Mouse (Mus musculus): Measurements from ENCODE around the gene Atp6v0b.
A peak's percentile ranks its signal among the peaks of the same experiment; 100 is the strongest.

Atp6v0b gene

DNA sequence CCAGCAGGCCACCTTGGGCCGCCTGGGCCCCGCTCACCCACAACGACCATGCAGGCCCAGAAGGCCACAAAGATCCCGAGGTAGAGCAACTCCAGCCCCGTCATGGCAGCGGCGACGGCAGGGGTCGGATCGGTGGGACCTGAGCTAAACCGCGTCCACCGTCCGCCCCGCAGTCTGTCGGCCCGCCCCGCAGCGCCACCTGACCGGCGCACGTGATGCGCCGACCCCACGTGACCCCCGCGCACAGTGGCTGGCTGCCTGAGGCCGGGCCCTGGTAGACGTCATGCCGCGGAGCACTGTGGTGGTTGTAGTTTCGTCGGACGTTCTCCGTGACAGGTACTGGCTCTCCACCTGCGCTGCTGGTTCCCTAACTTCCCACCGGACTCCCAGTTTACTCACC is at the start of gene Atp6v0b:
Gene Atp6v0b (minus strand): TSS at position 201 of the 400 bp plus-strand sequence.
- peak; percentile 95 for DNase-seq (ENCODE audit: low spot score)

DNA sequence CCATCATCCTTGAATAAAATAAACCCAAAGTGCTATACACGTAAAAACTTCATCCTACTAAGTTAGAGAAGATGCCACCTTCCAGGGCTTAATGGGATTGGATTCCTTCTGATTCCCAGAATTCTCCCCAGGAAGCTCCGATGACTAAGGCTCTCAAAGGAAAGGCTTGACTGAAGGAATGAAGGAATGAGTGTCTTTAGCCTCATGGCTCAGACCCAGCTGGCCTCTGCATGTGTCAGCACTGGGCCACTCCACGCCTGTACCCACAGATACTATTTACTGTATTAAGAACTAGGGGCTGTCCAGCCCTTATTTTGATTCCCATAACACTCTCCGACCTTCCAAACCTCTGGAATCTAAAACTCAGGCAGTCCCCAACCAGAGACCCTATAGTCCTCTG is 46.9 kb upstream of the Atp6v0b start:
- no peak for DNase-seq (ENCODE audit: low spot score)

DNA sequence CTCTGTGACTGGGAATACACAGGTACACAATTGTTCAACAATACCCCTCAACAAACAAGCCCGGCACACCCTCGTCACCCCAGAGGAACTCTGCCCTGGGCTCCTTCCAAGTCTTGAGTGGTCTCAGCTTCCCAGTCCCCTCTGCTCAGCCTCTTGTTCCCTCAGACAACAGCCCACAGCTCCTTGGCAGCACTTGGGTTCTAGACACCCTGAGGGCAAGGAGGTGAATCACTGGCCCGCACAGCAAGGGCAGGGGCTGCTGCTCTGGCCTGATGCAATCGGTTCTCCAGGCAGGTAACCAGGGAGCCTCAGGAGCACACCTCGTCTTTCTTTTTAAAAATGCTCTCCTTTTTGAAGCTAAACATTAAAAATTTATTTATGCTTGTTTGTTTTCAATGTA is 46.1 kb upstream of the Atp6v0b start:
- DNase-seq (ENCODE audit: low spot score), result peak; percentile 41

DNA sequence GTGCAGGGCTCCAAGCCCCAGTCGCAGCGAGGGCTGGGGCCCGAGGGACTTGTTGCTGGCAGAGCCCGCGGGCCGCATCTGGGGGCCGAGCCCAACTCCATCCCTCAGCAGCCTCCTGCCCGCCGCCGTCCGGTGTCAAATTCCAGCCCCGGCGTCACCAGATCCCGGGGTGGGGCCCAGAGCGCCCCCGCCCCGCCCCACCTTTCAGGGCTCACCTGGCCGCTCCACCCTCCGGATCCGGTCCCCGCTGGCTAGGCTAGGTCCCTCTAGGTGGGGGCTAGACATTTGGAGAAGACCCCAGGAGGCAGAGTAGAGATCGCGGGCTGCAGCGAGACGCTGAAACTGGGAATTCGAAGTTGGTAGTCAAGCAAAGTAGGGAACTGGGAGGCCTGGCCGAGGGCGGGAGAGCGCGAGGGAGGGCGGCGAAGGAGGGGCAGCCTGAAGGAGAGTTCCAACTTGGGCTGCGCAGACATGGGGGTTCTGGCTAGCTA is 42.3 kb upstream of the Atp6v0b start, which contains the start of gene Artn:
Gene Artn (minus strand): TSS at position 373 of the 491 bp plus-strand sequence.
- DNase-seq (ENCODE audit: low spot score), result peak; percentile 51

DNA sequence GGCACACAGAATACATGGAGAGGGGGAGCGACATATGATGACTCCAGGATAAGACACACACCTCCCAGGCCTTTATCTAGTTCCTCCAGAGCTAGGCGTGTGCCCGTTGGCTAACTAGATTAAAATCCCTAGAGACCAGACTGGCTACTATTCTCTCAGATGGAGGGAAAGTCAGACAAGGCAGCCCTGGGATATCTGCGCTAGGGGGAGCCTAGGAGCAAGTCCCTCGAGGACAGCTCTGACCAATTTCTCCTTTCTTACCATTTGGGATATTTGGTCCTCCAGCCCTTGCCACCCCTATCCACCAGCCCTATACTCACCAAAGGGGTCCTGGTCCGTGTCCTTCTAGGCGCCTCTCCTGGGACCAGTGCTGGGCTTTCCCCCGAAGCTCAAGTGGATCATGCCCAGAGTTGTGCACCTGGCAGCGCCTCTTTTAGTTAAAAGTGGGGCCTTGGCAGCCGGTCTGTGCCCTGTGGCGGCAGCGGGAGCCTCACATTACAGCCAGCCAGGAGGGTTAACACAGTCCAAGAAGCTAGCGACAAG is 41.6 kb upstream of the Atp6v0b start:
- DNase-seq (ENCODE audit: low spot score), result peak; percentile 58

DNA sequence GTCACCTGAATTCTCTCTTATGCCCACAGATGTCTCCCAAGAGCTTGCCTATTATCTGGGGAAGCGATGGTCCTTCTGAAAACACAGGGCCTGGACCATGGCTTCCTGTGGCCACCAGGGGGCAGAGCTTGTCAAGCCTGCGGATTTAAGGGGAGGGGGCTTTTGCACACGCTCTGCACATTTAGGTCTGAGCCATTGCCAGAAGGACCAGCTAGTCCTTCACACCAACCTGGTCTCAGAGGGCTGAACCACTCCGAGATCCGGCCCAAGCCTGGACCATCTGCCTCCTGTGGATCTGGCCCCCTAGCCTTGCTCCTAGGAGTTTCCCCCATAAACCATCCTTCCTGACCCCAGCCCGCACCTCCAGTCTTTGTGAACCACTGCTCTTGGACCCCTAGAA is 41.1 kb upstream of the Atp6v0b start:
- DNase-seq (ENCODE audit: low spot score), result no peak

DNA sequence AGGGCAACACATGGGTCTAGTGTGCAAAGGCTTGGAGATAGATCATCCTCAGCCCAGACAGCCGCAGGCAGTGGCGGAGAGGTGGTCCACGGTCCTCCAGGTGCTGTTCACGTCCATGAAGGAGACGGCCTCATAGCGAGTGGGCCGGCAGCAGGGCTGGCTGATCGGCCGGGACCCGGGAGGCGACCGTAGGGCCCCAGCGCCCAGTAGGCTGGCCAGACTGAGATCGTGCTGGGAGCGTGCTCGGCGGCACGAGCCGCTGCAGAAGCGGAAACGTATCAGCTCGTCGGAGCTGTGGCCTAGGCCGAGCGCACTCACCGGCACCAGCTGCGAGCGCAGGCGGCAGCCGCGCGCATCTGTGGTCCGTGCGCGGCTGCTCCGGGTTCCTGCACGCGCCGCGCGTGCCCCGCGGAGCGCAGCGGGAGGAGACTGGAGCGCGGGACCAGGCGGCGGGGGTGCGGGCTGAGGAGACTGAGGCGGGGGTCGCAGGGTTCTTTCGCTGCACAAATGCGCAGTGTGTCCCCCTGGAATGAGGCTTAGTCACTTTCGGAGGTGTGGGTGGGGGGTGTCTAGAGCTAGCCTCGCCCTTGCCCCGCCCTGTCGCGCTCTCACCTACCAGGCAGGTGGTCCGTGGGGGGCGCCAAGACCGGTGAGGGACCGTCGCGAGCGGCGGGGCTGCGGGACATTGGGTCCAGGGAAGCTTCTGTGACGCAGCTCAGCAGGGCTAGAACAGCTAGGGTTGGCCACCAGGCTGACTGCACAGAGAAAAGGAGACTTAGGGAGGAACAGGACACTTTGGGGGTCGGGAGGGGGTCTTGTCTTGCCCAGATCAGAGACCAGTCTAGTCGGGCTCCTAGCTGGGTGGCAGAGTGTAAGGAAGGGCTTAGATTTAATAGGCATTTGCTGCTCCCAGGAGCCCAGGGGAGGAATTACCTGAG is 39.7 kb upstream of the Atp6v0b start:
- DNase-seq (ENCODE audit: low spot score), result no peak

DNA sequence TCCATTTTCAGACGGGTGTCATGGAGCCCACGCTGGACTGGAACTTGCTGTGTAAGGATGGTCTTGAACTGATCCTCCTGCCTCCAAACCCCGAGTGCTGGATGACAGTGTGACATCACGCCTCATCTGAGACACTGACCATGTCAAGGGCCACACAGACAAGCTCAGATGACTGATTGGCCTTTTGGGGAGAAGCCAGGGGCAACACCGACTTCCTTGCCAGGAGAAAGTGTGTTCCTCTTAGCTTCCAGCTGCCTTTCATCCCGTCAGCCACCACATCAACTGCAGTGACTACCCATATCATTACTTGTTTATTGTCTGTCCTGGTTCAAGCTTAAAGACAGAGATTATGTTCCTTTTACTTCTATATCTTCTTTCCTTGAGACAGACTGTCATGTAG is 37.8 kb upstream of the Atp6v0b start:
- DNase-seq (ENCODE audit: low spot score), result no peak

DNA sequence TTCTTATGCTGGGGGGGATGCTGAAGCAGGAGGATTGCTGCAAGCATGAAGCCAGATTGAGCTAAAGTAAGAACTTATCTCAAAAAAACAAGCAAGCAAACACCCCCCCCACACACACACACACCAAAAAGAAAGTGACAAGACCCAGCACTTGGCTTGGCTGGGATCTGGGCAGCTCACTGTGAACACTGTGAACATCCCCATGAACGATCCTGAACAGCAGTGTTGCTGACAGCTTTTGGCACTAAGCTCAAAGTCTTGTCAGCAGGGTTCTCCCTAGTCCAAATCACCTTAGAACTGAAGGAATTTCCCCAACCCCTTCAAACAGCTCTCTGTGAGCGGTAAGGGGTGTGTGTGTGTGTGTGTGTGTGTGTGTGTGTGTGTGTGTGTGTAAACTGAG is 36.3 kb upstream of the Atp6v0b start:
- DNase-seq (ENCODE audit: low spot score), result no peak

DNA sequence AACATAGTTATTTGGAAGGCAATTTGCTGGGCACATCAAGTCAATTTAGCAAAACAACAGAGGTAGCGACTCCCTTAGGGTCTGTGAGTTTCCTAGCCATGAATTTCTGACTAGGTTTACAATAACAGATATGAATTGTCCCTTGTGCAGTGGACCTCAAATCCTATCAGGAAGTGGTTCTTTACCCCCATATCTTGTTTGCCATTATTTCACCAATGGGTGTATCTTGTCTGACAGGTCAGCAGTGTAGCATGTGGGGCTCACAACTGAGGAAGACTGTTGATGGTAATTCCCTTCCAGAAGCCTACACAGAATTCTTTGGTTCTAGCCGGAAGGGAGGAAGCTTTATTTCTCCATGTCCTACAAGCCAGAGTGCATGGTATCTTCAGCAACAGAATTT is 34.2 kb upstream of the Atp6v0b start:
- no peak for DNase-seq (ENCODE audit: low spot score)

DNA sequence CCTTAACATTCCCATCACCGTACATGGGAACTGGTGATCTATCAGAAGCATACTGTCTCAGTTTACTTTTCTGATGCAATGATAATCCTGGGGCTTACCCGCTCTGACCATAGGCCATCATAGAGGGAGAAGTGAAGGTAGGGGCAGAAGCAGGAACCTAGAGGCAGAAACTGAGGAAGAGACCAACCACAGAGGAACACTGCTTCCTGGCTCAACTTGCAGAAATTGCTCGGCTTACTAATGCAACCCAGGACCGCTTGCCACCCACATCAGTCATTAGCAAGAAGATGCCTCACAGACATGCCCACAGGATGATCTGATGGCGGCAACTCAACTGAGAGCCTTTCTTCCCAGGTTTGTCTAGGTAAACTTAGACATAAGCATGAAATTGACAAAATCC is 31.6 kb upstream of the Atp6v0b start:
- no peak for DNase-seq (ENCODE audit: low spot score)

DNA sequence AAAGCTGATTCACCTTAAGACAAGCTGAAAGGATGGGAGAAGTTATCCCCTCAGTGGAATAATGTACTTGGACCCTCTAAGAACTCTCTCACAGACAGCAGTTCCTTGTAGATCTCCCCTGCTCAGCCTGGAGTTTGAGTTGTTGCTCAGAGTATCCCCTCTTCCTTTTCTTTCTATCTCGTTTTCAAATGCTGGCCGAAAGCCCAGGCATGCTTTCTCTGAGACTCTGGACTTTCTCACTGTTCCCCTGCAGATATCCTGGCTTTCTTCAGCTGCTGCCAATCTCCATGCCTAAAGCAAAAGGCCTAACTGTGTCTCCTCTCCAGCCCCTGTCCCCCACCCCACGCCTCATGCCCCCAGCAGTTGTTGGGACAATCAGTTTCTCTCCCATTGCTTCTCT is 31.1 kb upstream of the Atp6v0b start:
- no peak for DNase-seq (ENCODE audit: low spot score)

DNA sequence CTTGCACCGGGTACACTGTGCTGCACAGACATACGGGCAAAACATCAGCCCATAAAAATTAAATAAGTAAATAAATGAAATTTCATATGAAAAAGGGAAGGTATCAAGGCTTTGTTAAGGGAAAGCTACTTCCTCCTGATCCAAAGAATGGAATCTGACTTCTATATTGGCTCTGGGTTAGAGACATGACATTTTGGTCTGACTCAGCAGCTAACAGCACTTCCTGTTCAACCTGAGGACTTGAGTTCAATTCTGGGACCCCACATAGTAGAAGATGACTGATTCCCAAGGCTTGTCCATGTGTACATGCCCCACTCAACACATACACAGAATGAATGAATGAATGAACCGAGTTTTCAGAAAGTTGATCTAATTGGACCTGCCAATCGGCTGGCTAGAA is 30.7 kb upstream of the Atp6v0b start:
- no peak for DNase-seq (ENCODE audit: low spot score)

DNA sequence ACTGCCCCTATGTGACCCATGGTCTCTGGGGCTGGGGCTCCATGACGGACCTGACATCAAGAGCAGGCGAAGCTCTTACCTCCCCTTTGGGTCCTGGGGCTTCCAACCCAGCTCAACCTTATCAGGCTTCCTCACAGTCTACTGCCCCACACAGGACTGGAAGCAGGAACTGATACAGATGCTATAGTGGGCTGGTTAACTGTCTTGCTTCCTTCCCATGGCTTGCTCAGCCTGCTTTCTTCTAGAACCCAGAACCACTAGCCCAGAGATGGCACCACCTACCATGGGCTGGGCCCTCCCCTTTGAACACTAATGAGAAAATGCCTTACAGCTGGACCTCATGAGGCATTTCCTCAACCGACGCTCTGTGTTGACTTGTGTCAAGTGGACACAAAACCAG is 30.3 kb upstream of the Atp6v0b start:
- no peak for DNase-seq (ENCODE audit: low spot score)

DNA sequence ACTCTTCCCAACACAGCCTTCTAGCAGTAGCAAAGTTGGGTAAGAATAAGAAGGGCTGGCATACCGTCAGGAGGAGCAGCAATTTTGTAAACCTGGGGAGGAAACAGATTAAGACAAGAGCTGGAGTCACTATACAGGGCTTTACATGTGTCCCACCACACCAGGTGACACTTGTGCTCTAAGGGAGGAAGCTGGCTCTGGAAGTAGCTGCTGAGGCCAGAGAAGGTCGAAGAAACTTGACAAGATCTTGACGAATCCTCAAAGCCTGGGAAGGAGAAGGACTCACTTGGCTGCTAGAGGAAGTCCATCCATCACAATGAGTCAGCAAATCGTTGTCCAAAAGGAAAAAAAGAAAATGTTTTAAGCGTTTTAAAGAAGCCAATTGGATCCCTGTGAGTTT is 29.3 kb upstream of the Atp6v0b start:
- no peak for DNase-seq (ENCODE audit: low spot score)

DNA sequence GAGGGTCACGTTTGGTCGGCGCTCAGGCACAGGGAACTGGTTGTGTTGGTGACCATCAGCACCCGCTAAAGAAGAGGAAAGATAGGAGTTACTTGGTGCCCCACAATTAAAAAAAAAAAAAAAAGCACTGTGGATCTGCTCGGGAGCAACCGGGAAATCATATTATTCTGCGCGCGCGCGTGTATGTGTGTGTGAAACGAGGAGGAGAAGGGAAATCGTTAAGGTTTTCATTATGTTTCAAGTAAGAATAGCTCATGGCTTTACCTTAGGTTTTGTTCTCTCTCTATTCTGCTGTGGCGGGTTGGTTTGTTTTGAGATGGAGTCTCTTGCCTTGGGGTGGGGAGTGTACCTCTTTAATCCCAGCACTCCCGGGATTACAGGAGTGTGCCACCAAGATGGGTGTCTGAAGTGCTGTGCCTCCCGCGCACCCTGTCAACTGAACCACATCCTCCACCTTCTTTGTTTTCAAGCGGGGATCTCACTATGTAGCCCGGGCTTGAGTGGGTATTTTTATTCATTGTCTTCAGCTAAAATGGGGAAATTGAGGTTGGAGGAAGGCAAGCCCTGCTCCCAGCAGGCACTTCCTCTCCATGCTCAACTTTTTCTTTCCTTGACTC is 28.5 kb upstream of the Atp6v0b start:
- DNase-seq (ENCODE audit: low spot score), result no peak

DNA sequence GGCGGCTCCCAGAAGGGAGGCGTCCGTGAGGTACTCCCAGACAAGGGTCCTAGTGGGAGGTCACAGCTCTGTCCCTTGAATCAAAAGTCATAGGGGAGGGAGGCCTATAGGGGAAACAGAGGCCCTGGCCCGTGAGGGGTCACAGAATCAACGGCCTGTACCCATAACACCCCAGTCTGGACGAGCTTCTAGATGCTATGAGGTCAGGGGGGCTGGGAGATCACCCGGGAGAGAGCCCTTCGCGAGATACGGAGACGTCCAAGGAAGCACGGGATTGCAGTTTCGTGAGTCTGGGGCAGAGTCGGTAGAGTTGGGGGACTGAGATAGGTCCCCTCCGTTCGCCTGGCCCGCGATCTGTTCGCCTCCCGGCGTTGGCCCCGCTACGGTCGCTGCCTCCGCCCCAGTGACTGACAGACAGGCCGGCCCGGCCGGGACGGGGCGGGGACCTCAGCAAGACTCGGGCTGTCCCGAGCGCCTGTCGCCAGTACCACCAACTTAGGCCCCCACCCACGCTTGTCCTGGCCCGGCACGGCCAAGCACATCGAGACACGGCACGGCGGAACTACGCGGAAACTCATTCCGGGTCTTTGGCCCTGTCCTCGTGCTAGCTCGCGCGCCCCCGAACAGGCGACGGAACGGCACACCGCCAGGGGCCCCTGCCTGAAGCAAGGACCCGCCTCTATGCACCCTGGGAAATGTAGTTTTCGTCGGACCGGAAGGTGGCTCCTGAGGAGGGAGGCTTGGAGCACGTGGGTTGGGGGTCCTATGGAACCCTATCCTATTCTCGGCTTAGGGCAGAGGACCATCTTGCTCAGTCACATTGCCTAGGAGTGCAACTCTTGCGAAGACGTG is 27.7 kb upstream of the Atp6v0b start, which contains the start of gene Ipo13:
Gene Ipo13 (minus strand): TSS at position 409 of the 852 bp plus-strand sequence.
- peak; percentile 93 for DNase-seq (ENCODE audit: low spot score)

DNA sequence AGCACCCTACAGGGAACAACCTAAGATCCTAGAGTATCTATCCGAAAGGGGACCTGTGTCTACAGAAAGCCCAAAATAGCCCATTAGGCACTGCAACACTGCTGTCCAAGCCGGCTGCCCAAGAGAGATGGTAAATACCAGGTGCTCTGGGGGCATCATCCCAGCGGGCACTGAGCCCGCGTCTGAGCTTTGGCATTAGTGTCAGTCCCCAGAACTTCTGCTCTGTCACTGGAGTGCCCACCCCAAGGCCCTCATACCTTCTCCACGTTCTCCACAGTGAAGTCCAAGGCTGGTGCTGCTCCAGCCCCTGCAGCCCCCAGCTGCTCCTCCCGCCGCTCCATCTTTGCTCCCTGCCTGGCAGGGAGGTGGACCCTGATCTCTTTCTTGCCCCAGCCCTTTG is 26.9 kb upstream of the Atp6v0b start:
- no peak for DNase-seq (ENCODE audit: low spot score)

DNA sequence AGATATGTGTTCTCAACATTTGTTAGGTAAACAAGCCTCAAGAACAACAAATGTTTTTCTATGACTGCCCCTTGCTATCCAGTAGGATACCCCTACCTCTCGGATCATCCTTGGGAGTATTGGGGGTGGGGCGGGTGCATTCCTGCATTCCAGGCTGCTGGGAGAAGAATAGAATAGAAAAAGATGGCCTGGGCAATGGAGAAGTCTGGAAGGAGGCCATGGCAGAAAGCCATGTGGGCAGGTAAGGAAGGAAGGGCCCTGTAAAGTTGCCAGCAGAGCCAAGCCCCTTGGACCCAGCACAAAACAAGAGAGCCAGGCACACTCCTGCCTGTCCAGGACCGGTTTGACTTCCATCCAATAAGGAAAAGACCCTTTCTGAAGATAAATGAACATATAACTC is 26.3 kb upstream of the Atp6v0b start:
- DNase-seq (ENCODE audit: low spot score), result peak; percentile 69

DNA sequence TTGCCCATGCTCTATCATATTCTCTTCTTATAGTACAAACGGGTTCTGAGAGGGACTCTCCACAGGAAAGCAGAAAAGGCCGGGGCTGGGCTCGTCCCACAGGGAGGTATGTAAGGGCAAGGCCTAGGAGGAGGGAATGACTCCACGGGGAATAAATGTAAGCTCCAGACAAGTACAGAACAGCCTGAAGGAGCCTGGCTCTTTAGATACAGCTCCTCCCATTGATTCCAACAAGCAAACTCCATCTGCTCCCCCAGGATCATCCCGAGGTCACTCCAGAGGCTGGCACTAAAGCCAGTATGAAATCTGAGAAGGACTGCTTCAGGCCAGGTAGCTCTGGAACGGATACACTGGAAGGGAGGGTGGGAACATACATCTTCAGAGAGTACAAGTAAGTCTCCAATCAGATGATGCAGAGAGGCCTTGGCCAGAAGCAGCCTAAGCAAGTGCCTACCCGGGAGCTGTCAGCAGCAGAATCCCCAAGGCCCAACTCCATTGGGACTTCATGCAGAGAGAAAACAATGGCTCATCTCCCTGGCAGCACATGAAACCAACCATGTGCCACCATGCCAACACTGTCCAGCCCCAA is 25.6 kb upstream of the Atp6v0b start:
- no peak for DNase-seq (ENCODE audit: low spot score)

DNA sequence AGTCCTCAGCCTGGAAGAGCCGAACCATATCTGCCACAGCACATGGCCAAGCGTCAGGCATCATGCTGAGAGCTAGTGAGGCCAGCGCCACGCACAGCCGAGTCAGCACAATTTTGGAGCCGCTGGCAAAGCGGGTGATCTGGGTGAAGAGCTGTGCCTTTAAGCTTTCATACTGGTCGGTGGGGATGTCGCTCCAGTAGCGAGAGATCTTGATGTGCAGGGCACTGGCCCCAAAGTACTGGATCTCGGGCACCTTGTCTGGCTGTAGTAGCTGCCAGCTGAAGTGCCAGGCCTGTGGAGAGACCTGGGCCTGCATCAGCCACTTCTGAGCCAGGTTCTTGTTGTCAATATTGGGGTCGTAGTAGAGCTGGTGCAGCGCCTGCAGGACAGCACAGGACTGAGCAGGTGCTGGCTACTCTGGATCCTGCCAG is 25.0 kb upstream of the Atp6v0b start:
- DNase-seq (ENCODE audit: low spot score), result no peak

All from lung, postnatal 25 days (tissue).